Mouse (Mus musculus): ENCODE results near the gene Cdyl2. TPM values are rescaled to one million over a fixed set of nuclear protein-coding genes. Genes with fewer than 3 reads are reported as not detected.

Cdyl2 gene
- total RNA-seq, 1 experiment, result 37.3 TPM

GRCm38 (mm10) chr8:116637193-116637592, 95.6 kb downstream of the Cdyl2 start:
- no peak for DNase-seq (ENCODE audit: low read depth, low spot score)
- TF ChIP-seq ZC3H11A (IDR thresholded peaks at IDR 0.05; ENCODE audit: borderline replicate concordance, low read depth, low read length) (no peak), ZNF384 (IDR thresholded peaks at IDR 0.05; ENCODE audit: low read depth, low read length) (no peak), CHD2 (IDR thresholded peaks at IDR 0.05; ENCODE audit: low read depth, low read length) (no peak), HCFC1 (IDR thresholded peaks at IDR 0.05; ENCODE audit: borderline replicate concordance, insufficient read depth, low read length) (no peak), MAFK (IDR thresholded peaks at IDR 0.05; ENCODE audit: insufficient read depth, low read depth, low read length) (no peak)
- H3K27ac ChIP-seq (ENCODE audit: insufficient read depth, low read depth, low read length, poor library complexity, severe bottlenecking), result no peak overlapping the region
- H3K4me3 ChIP-seq (ENCODE audit: insufficient read depth in 1 of 2, low read depth in 1 of 2, low read length in 2 of 2, poor library complexity in 1 of 2, severe bottlenecking in 1 of 2), result no peak overlapping the region
- no peaks in the 10 kb centered on the region for H3K9me3 ChIP-seq (ENCODE audit: control insufficient read depth, insufficient read depth, low read depth, low read length)
- H3K36me3 ChIP-seq (ENCODE audit: control insufficient read depth, insufficient read depth, low read length, poor library complexity, severe bottlenecking), result peaks cover 14% of the 10 kb centered on the region; the same call in 1 of the 2 replicates
- no peaks in the 10 kb centered on the region; a peak in 1 of 4 replicates for H3K4me1 ChIP-seq (ENCODE audit: control insufficient read depth in 2 of 2, insufficient read depth in 2 of 2, low read length in 2 of 2, poor library complexity in 1 of 2)
- H3K9ac ChIP-seq (ENCODE audit: insufficient read depth, low read depth, low read length, poor library complexity, severe bottlenecking), result no peak overlapping the region
- in situ Hi-C loops (cut with MboI; ENCODE audit: low sequenced_read_pairs in 2 of 2, unreplicated experiment in 2 of 2), result no loop called here

GRCm38 (mm10) chr8:116636396-116636795, 96.4 kb downstream of the Cdyl2 start:
- in situ Hi-C loops (cut with MboI; ENCODE audit: low sequenced_read_pairs in 2 of 2, unreplicated experiment in 2 of 2), result no loop called here
- TF ChIP-seq MAFK (IDR thresholded peaks at IDR 0.05; ENCODE audit: insufficient read depth, low read depth, low read length) (no peak), CHD2 (IDR thresholded peaks at IDR 0.05; ENCODE audit: low read depth, low read length) (no peak), HCFC1 (IDR thresholded peaks at IDR 0.05; ENCODE audit: borderline replicate concordance, insufficient read depth, low read length) (no peak), ZC3H11A (IDR thresholded peaks at IDR 0.05; ENCODE audit: borderline replicate concordance, low read depth, low read length) (no peak), ZNF384 (IDR thresholded peaks at IDR 0.05; ENCODE audit: low read depth, low read length) (no peak)
- H3K4me3 ChIP-seq (ENCODE audit: insufficient read depth in 1 of 2, low read depth in 1 of 2, low read length in 2 of 2, poor library complexity in 1 of 2, severe bottlenecking in 1 of 2), result no peak overlapping the region

GRCm38 (mm10) chr8:116635972-116636371, 96.8 kb downstream of the Cdyl2 start:
- Histone ChIP-seq H3K4me3 (ENCODE audit: insufficient read depth in 1 of 2, low read depth in 1 of 2, low read length in 2 of 2, poor library complexity in 1 of 2, severe bottlenecking in 1 of 2) (no peak overlapping the region), H3K9ac (ENCODE audit: insufficient read depth, low read depth, low read length, poor library complexity, severe bottlenecking) (no peak overlapping the region), H3K27ac (ENCODE audit: insufficient read depth, low read depth, low read length, poor library complexity, severe bottlenecking) (no peak overlapping the region), H3K9me3 (ENCODE audit: control insufficient read depth, insufficient read depth, low read depth, low read length) (no peaks in the 10 kb centered on the region), H3K36me3 (ENCODE audit: control insufficient read depth, insufficient read depth, low read length, poor library complexity, severe bottlenecking) (peaks cover 13% of the 10 kb centered on the region; the same call in 1 of the 2 replicates), H3K4me1 (ENCODE audit: control insufficient read depth in 2 of 2, insufficient read depth in 2 of 2, low read length in 2 of 2, poor library complexity in 1 of 2) (no peaks in the 10 kb centered on the region; a peak in 1 of 4 replicates)
- in situ Hi-C loops (cut with MboI; ENCODE audit: low sequenced_read_pairs in 2 of 2, unreplicated experiment in 2 of 2), result no loop called here
- TF ChIP-seq HCFC1 (IDR thresholded peaks at IDR 0.05; ENCODE audit: borderline replicate concordance, insufficient read depth, low read length) (no peak), ZC3H11A (IDR thresholded peaks at IDR 0.05; ENCODE audit: borderline replicate concordance, low read depth, low read length) (no peak), MAFK (IDR thresholded peaks at IDR 0.05; ENCODE audit: insufficient read depth, low read depth, low read length) (no peak), CHD2 (IDR thresholded peaks at IDR 0.05; ENCODE audit: low read depth, low read length) (no peak), ZNF384 (IDR thresholded peaks at IDR 0.05; ENCODE audit: low read depth, low read length) (no peak)
- DNase-seq (ENCODE audit: low read depth, low spot score), result no peak

More at GRCm38 (mm10) chr8:116636396-116636795, 96.4 kb downstream of the Cdyl2 start:
- DNase-seq (ENCODE audit: low read depth, low spot score), result no peak
- H3K27ac ChIP-seq (ENCODE audit: insufficient read depth, low read depth, low read length, poor library complexity, severe bottlenecking), result no peak overlapping the region
- H3K36me3 ChIP-seq (ENCODE audit: control insufficient read depth, insufficient read depth, low read length, poor library complexity, severe bottlenecking), result peaks cover 14% of the 10 kb centered on the region; the same call in 1 of the 2 replicates
- no peaks in the 10 kb centered on the region for H3K9me3 ChIP-seq (ENCODE audit: control insufficient read depth, insufficient read depth, low read depth, low read length)
- no peak overlapping the region for H3K9ac ChIP-seq (ENCODE audit: insufficient read depth, low read depth, low read length, poor library complexity, severe bottlenecking)
- no peaks in the 10 kb centered on the region; a peak in 1 of 4 replicates for H3K4me1 ChIP-seq (ENCODE audit: control insufficient read depth in 2 of 2, insufficient read depth in 2 of 2, low read length in 2 of 2, poor library complexity in 1 of 2)

GRCm38 (mm10) chr8:116635261-116635660, 97.5 kb downstream of the Cdyl2 start:
- Histone ChIP-seq H3K9me3 (ENCODE audit: control insufficient read depth, insufficient read depth, low read depth, low read length) (no peaks in the 10 kb centered on the region), H3K4me3 (ENCODE audit: insufficient read depth in 1 of 2, low read depth in 1 of 2, low read length in 2 of 2, poor library complexity in 1 of 2, severe bottlenecking in 1 of 2) (no peak overlapping the region), H3K9ac (ENCODE audit: insufficient read depth, low read depth, low read length, poor library complexity, severe bottlenecking) (no peak overlapping the region), H3K27ac (ENCODE audit: insufficient read depth, low read depth, low read length, poor library complexity, severe bottlenecking) (no peak overlapping the region), H3K4me1 (ENCODE audit: control insufficient read depth in 2 of 2, insufficient read depth in 2 of 2, low read length in 2 of 2, poor library complexity in 1 of 2) (peaks cover 0 to 5% of the 10 kb centered on the region in 2 experiments; a peak in 2 of 4 replicates), H3K36me3 (ENCODE audit: control insufficient read depth, insufficient read depth, low read length, poor library complexity, severe bottlenecking) (peaks cover 12% of the 10 kb centered on the region; the same call in 1 of the 2 replicates)
- in situ Hi-C loops (cut with MboI; ENCODE audit: low sequenced_read_pairs in 2 of 2, unreplicated experiment in 2 of 2), result no loop called here
- DNase-seq (ENCODE audit: low read depth, low spot score), result no peak
- TF ChIP-seq CHD2 (IDR thresholded peaks at IDR 0.05; ENCODE audit: low read depth, low read length) (no peak), ZC3H11A (IDR thresholded peaks at IDR 0.05; ENCODE audit: borderline replicate concordance, low read depth, low read length) (no peak), HCFC1 (IDR thresholded peaks at IDR 0.05; ENCODE audit: borderline replicate concordance, insufficient read depth, low read length) (no peak), MAFK (IDR thresholded peaks at IDR 0.05; ENCODE audit: insufficient read depth, low read depth, low read length) (no peak), ZNF384 (IDR thresholded peaks at IDR 0.05; ENCODE audit: low read depth, low read length) (no peak)
